Mouse (Mus musculus): ENCODE results near the gene Mup15. TPM values are rescaled to one million over a fixed set of nuclear protein-coding genes. Genes with fewer than 3 reads are reported as not detected.

The Mup15 gene
- not detected for polyA plus RNA-seq (2015; fragmentation: Illumina TruSeq; extraction: RNeasy Lipid Tissue Mini Kit (QIAGEN cat#74804); ENCODE audit: insufficient read depth, low replicate concordance)

GRCm38 (mm10) chr4:61439643-61440042 is at the start of gene Mup15:
Gene Mup15, minus strand, starts transcription at chr4:61439743.

Other genes with a start within 250 kb of the Mup15 start
- gene Mup13, start 211.5 kb downstream of the Mup15 start, polyA plus RNA-seq (2015; fragmentation: Illumina TruSeq; extraction: RNeasy Lipid Tissue Mini Kit (QIAGEN cat#74804); ENCODE audit: insufficient read depth, low replicate concordance), result not detected
- not detected for gene Mup14, start 135.7 kb downstream of the Mup15 start, polyA plus RNA-seq (2015; fragmentation: Illumina TruSeq; extraction: RNeasy Lipid Tissue Mini Kit (QIAGEN cat#74804); ENCODE audit: insufficient read depth, low replicate concordance)
- not detected for gene Mup16, start 79.8 kb upstream of the Mup15 start, polyA plus RNA-seq (2015; fragmentation: Illumina TruSeq; extraction: RNeasy Lipid Tissue Mini Kit (QIAGEN cat#74804); ENCODE audit: insufficient read depth, low replicate concordance)
- not detected for gene Mup17, start 156.1 kb upstream of the Mup15 start, polyA plus RNA-seq (2015; fragmentation: Illumina TruSeq; extraction: RNeasy Lipid Tissue Mini Kit (QIAGEN cat#74804); ENCODE audit: insufficient read depth, low replicate concordance)
- not detected for gene Mup18, start 234.4 kb upstream of the Mup15 start, polyA plus RNA-seq (2015; fragmentation: Illumina TruSeq; extraction: RNeasy Lipid Tissue Mini Kit (QIAGEN cat#74804); ENCODE audit: insufficient read depth, low replicate concordance)

All from spleen, adult 10 weeks (tissue).